Mouse (Mus musculus): ENCODE results near the gene Eif2b1.

Gene Eif2b1

GRCm38 (mm10) chr5:124541602-124541973, 37.3 kb downstream of the Eif2b1 start:
- no peak for DNase-seq

DNA sequence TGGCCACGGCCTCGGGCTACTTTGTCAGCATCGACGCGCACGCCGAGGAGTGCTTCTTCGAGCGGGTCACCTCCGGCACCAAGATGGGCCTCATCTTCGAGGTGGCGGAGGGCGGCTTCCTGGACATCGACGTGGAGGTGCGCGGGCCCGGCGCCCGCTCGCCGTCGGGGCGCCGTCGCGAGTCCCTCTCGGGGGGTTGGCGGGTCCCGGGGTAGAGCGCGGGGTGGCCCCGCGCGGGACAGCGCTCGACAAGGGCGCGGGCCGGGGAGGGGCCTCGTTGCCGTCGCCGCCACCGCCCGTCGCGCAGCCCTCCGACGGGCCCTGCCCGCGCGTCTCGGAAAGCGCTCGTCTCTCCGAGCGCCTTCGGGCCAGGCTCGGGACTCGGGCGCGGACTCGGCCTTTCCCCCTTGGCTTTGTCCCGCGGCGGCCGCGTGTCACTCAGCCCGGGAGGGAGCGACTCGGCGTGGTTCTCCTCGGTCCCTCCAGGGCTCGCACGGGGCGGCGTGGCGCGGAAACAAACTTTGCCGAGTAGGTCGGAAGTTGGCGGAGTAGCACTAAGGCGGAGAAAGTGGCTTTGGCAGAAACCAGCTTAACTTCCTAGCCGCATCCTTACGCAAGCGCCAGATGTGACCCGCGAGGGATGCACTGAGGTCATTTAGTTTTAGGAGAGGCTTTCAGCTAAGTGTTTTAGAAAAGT, 37.9 kb downstream of the Eif2b1 start:
- DNase-seq, result peak; percentile 80 to 91

DNA sequence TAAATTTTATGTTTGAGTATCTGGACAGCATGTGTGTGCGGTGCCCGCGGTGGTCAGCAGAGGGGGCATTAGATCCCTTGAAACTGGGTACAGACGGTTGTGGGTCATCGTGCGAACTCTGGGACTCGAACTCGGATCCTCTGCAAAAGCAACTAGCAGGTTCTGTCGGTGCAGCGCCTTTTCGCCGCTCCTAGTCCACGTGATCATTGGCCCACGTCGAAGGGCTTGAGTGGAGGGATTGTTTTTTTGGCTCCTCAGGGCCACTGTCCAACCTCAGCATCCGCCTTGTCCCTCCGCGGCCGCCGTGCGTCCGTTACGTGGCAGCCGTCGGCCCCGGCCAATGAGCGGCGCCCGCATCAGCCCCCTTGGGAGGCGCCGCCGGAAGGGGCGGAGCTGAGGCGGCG, 38.5 kb downstream of the Eif2b1 start, which contains the start of gene Tmed2:
Gene Tmed2 (plus strand): TSS at position 313 of the 404 bp plus-strand sequence.
- DNase-seq, result peak; percentile 97

- no peak for DNase-seq
These were observed 39.0 kb downstream of the Eif2b1 start for GRCm38 (mm10) chr5:124539905-124540304.

DNA sequence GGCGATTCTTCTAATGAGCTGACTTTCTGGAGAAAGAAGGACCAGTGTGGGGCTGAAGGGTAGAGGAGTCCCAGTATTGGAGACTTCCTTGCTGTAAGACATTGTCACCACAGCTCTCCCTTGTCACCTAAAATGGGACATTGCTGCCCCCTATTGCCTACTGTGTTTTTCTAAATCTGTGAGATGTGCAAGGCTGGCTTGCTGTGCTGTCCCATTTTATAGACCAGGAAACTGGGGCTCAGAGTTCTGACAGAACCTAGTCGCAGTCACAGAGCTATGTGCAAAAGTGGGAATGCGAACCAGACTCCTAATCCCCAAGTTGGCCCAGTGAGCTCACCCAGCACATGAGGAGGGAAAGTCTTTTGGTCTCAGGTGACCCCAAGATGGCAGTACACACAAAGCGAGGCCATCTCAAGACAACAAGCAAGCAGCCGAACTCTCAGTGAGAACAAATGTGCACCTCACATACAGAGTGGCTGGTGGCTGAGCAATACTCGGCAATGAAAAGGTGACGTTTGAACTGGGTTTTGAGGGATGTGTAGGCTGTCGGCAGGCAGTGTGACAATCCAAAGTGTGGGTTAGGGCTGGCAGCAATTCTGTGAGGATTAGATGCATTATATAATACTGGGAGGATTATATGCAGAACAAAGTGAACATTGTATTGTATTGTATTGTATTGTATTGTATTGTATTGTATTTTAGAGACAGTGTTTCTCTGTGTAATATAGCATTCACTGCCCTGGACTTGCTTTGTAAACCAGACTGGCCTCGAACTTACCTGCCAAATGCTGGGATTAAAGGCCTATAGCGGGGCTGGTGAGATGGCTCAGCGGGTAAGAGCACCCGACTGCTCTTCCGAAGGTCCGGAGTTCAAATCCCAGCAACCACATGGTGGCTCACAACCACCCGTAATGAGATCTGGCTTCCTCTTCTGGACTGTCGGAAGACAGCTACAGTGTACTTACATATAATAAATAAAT, 39.8 kb downstream of the Eif2b1 start:
- peak; percentile 81 for DNase-seq

GRCm38 (mm10) chr5:124536776-124537175, 42.2 kb downstream of the Eif2b1 start:
- DNase-seq, result peak; percentile 85 to 90

DNA sequence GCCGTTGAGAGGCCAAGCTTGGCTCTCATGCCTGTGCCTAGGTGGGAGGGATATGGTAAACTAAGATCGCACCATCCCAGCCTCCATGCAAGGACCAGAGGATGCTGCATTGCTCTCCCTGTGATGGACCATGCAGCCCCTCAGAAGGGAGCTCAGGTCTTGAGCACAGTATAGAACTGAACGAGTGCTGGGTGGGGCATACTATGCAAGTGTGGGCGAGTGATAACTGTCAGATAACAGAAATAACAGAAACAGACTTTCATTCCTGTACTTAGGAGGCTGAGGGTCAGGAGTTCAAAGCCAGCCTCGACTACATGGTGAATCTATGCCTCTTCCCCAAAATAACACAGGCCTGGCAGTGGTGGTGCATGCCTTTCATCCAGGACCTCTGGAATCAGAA, 43.9 kb downstream of the Eif2b1 start:
- DNase-seq, result no peak

GRCm38 (mm10) chr5:124532451-124532850, 46.5 kb downstream of the Eif2b1 start:
- DNase-seq, result peak in 1 of 2 experiments; percentile 41

DNA sequence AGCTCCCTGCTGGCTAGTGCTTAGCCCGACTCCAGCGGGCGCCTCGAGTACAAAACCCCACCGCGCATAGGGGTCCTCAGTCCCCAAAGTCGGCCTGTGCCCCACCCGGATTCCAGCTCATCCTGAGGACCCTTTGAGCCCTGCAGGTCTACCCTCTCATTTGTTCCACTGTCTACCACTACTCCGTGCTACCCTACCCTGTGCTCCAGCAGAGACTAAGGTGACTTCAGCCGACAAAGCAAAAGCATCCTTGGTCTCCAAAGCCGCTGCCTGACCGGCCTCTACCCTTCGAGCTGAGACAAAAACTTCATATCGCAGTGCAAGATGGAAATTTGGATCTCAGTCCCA, 47.4 kb downstream of the Eif2b1 start:
- no peak for DNase-seq

DNA sequence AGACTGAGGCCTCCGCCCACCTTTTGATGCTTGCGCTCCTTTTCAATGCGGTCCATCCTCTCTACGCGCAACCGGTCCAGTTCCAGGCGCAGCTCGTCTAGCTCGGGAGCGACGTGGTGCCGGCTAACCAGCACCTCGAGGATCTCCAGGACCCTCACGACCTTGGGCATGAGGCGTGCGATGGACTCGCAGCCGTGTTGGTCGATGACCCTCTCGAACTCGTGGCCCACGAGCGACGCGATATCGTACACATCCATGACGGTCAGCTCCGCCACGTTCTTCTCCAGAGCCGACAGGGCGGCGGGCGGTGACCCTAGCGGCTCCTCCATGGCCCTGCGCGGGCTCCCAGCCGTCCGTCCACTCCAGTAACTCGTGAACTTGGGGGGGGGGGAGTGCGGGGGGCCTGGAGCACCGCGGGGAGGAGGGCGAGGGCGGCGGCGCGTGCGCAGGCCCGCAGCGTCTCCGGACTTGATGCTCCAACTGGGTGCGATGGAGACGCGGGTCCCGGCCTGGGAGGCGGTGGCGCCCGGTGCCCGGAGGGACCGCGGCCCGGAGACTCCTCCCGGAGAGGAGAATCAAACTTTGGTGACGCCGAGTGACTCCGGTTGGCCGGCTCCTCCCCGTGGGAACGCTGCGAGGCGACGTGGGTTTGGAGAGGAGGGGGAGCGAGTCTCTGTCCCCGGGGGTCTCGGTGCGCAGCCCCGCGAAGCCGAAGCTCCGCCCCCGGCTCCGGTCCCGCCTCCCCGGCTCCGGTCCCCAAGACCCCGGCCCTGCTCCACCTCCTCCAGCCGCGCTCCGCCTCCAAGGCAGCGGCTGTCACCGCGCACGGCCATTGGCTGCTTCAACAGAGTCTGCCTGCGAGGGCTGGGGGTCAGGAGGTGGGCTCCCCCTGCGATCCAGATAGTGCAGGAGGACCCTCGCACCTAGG, 48.0 kb downstream of the Eif2b1 start, which contains the start of gene Rilpl1:
Gene Rilpl1 (minus strand): TSS at position 737 of the 928 bp plus-strand sequence.
- peak; percentile 82 to 91 for DNase-seq

GRCm38 (mm10) chr5:124529697-124530096, 49.2 kb downstream of the Eif2b1 start:
- peak in 1 of 2 experiments; percentile 40 for DNase-seq

DNA sequence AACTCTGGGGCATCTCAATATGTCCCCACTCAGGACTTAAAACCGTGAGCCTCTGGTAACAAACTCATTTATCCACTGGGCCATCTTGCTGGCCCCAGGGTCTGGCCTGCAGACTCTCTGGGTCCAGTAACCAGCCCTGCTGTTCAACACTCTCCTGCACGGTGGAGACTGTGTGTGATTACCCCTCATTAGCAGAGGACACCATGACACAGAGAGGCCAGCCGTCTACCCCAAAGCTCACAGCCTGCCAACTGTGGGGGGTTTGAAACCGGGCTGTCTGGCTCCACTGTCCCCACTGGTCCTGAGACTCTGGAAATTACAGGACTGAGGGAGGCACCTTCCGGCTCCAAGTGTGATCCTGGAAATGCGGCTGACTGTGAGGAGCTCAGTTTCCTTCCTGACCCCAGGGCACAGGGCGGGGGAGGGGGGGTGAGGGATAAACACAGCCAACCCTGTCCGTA, 49.7 kb downstream of the Eif2b1 start:
- peak; percentile 61 to 73 for DNase-seq

GRCm38 (mm10) chr5:124528791-124529190, 50.1 kb downstream of the Eif2b1 start:
- DNase-seq, result peak in 1 of 2 experiments; percentile 34

DNA sequence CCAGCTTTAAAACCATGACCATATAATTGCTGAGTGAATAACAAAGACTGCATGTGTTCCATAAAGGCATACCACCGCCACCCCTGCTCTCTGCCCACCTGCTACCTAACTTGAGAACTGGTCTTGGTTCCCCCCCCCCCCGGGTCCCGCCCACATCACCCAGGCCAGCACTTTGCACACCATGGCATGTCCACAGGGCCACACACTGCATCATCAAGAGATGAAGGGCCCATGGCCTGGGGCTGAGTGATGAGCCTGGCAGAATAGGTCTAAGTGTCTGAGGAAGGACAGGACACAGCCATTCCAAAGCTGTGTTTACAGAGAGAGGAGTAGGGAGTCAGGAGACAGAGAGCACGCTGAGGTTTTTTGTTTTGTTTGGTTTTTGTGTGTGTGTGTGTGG, 50.6 kb downstream of the Eif2b1 start:
- no peak for DNase-seq

GRCm38 (mm10) chr5:124524943-124525342, 54.0 kb downstream of the Eif2b1 start:
- no peak for DNase-seq

DNA sequence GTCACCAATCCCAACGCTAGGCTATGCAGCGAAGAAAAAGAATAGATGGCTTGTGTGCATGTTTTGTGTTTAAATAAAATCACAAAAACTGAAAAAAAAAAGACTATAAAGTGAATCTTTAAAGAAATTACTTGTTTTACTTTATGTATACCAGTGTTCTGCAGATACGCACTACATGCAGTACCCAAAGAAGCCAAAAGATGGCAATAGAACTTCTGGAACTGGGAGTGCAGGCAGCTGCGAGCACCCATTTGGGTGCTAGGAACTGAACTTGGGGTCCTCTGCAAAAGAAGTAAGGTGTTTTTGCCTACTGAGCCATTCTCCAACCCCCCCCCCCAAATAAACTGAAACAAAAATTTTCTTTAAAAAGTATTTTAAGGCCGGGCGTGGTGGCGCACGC, 55.9 kb downstream of the Eif2b1 start:
- no peak for DNase-seq

DNA sequence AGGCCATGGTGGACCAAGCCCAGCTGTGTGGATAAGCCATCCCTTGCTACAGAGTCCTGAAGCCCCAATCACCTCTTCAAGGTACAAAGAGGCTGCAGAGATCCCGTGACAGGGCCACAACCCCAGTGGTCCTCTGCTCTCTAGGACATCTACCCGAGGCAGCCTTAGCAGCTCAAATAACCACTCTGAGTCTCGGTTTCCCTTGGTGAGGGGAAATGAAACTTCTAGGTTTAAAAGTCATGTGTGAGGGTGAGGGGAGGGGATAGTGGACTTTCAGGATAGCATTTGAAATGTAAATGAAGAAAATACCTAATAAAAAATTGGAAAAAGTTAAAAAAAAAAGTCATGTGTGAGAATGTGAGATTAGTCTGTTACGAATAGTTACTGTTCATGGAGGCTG, 57.3 kb downstream of the Eif2b1 start:
- DNase-seq, result no peak
